Mouse (Mus musculus) heart, adult 2 months (tissue): ENCODE results near the gene Nrp2.

Experiments
- CTCF ChIP-seq: fragments of 200-600 bp; IDR thresholded peaks from 2 replicates; pipeline ENCODE4 v1.8.1; 2022; ENCODE audit warnings: antibody characterized with exemption, mild to moderate bottlenecking, moderate library complexity
- EP300 ChIP-seq: fragments of 200-500 bp; IDR thresholded peaks from 2 replicates; pipeline ENCODE4 v1.6.1; 2011; ENCODE audit warnings: low read depth, low read length, control low read depth; ENCODE audit not compliant: insufficient read depth
- POLR2A ChIP-seq: fragments of 200-500 bp; IDR thresholded peaks from 2 replicates; pipeline ENCODE4 v1.6.1; 2011; ENCODE audit warnings: mild to moderate bottlenecking, low read depth, low read length, control low read depth; ENCODE audit not compliant: insufficient read depth

- no peak for TF ChIP-seq EP300
- TF ChIP-seq CTCF: no peak
- no peak for TF ChIP-seq POLR2A
Measured at GRCm38 (mm10) chr1:62850990-62851940, 148.2 kb downstream of the Nrp2 start.
